Mouse (Mus musculus): ENCODE results near the gene Cd274.

- no peak for TF ChIP-seq POLR2A (IDR thresholded peaks at IDR 0.05; ENCODE audit: borderline replicate concordance, extremely low read depth, low read depth, low read length)
- no peak for TF ChIP-seq CTCF (IDR thresholded peaks at IDR 0.05; ENCODE audit: insufficient read depth, low read length)
Measured at GRCm38 (mm10) chr19:29373438-29373837, 6.2 kb downstream of the Cd274 start.

All from lung, adult 2 months (tissue).